Mouse (Mus musculus) bone marrow, adult 2 months (tissue): ENCODE measurements around the gene Kctd8. TPM values are rescaled to one million over a fixed set of nuclear protein-coding genes. Genes with fewer than 3 reads are reported as not detected.

Experiments
- H3K27ac ChIP-seq: fragments of 200-500 bp; 2 replicates; pipeline ENCODE4 v1.5.1; 2012; ENCODE audit warnings: low read depth, mild to moderate bottlenecking, control low read depth, inconsistent platforms, low read length; ENCODE audit not compliant: control insufficient read depth, poor library complexity, insufficient read depth
- H3K4me1 ChIP-seq: fragments of 200-500 bp; 2 replicates; pipeline ENCODE4 v1.6.1; 2011; ENCODE audit warnings: low read length; ENCODE audit not compliant: control insufficient read depth, insufficient read depth
- H3K4me3 ChIP-seq: fragments of 200-500 bp; replicated peaks from 2 replicates; pipeline ENCODE3; 2011; ENCODE audit warnings: mild to moderate bottlenecking, low read depth, low read length, control low read depth; ENCODE audit not compliant: control insufficient read depth
- CTCF ChIP-seq: fragments of 200-500 bp; IDR thresholded peaks from 2 replicates; pipeline ENCODE4 v1.5.1; 2011; ENCODE audit warnings: low read length, control low read depth; ENCODE audit not compliant: control insufficient read depth, insufficient read depth
- POLR2A ChIP-seq: fragments of 200-500 bp; IDR thresholded peaks from 2 replicates; pipeline ENCODE4 v1.6.1; 2011; ENCODE audit warnings: low read depth, mild to moderate bottlenecking, control low read depth, low read length, borderline replicate concordance; ENCODE audit not compliant: control insufficient read depth
- WGBS: fragments of 180-500 bp; shearing (Covaris S2); methylation state at CpG from one replicate; pipeline ENCODE4 v1.1.7; 2018; 5-methylcytosine and 5-hydroxymethylcytosine counted together
- polyA plus RNA-seq: library from polyadenylated mRNA; stranded (reverse); fragments of >200 nt; gene quantifications from 2 replicates; pipeline ENCODE4 v1.2.4, GENCODE M21; 2011; ENCODE audit warnings: low replicate concordance; ENCODE audit not compliant: missing spikeins, insufficient read depth, insufficient read length

Gene Kctd8
- polyA plus RNA-seq, 1 experiment = not detected

DNA sequence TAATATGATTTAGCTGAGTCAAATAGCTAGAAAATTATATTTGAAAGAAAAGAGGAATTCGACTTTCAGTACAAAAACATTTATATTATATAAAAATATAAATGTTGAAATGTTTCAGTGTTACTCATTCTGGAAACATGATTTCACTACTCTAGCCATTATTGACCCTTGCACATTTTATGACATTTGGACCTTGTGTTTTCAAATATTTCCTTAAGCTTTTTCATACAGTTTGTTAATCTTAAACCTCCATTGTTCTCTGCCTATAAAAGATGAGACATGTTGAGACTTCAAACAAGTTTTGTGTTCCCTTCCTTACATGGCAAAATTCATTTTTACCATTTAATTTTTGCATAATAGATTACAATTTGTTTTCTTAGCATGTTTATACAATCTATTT is 118.9 kb downstream of the Kctd8 start:
- no peaks in the 10 kb centered on the region for H3K4me1 ChIP-seq
- 64% methylated on average over 1 of the region's 1 CpGs for WGBS
- no peak overlapping the region for H3K27ac ChIP-seq

DNA sequence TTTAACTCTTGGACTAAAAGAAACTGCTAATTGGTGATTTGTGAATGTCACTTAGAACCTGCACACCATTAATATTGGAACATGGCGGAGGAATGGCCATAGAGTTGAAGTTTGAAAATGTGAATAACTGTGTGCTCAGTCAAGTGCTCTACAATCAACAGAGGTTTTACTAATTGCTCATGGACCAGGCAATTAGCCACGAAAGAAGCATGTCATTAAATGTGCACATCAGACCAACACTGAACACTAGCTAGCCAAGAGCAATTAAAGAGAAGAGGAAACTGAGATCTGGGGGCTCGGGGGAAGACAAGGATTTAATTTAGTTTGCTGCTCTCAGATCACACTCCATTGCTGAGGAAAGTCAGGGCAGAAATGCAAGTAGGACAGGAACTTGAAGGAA is 126.3 kb downstream of the Kctd8 start:
- Histone ChIP-seq H3K4me1 (no peaks in the 10 kb centered on the region), H3K4me3 (no peak overlapping the region), H3K27ac (no peak overlapping the region)
- no peak for TF ChIP-seq CTCF
- no peak for TF ChIP-seq POLR2A
- WGBS = 72% methylated on average over 3 of the region's 3 CpGs

More for the DNA sequence above, 118.9 kb downstream of the Kctd8 start:
- H3K4me3 ChIP-seq = no peak overlapping the region
- TF ChIP-seq POLR2A (no peak), CTCF (no peak)

DNA sequence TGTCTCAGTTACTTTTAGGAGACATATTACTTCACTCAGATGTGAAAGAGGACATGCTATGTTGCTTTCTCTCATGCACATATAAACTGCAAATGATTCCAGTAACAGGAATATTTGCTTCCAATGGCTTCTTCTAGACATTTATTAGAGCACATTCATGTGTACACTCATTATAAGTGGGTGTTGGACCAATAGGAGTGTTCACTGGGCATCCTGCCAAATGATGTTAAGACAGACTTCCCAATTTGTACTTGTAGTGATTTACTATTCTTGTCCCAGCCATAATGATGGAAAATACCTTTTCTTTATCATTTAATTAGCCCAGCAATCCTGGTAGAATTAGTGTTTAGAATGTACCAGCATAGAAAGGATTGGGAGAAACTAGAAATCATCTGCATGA is 132.1 kb downstream of the Kctd8 start:
- Histone ChIP-seq H3K4me1 (no peaks in the 10 kb centered on the region), H3K4me3 (no peak overlapping the region), H3K27ac (no peak overlapping the region)
- TF ChIP-seq CTCF = no peak
- TF ChIP-seq POLR2A = no peak

DNA sequence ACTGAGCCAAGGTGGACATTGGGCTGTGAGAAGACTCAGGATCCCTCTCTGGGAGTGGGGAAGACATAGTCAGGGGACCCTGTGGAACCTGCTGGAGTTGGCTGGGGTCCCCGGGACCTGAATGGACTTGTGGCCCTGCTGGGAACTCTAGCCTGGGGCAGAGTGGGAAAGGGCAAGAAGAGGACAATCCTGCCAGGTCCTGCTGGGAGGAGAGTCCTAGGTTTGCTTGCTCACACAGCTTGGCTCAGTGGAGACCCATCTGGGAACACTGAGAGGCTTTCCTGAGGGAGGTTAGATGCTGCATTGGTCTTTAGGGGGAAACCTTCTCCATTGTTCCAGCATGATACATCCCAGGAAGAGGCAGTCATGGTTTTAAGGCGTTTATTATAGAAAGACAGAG is 133.8 kb downstream of the Kctd8 start:
- WGBS = 42% methylated on average over 2 of the region's 2 CpGs

DNA sequence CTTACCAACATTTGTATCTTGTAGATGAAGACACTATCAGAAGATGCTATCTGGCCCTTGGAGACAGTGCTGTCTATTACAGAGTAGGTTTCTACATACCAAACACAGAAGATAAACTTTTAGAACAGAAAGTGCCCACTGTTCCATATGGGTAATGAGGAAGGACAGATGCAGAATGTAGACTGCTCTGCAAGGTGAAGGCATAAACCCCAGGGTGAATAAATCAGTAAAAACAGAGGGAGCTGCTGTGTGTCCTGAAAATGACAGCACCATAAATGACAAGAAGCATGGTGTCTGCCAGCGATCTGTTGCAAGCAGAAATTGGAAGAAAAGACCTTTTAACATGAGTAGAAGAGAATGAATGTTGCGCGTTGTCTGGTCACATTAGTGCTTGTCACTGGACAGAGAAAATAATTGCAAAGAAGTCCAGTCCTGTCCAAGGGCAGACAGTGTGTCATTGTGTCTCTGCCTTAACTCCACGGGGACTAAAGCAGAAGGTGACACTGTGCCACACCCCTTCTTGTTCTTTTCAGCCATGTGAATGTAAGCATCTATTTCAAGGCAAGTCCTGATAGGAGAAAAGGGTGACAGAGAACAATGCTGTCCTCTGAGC is 181.5 kb downstream of the Kctd8 start:
- Histone ChIP-seq H3K4me3 (no peak overlapping the region), H3K4me1 (no peaks in the 10 kb centered on the region), H3K27ac (no peak overlapping the region)
- WGBS = 87% methylated on average over 4 of the region's 4 CpGs
- TF ChIP-seq CTCF (no peak), POLR2A (no peak)

More for the DNA sequence above, 133.8 kb downstream of the Kctd8 start:
- Histone ChIP-seq H3K27ac (no peak overlapping the region), H3K4me3 (no peak overlapping the region), H3K4me1 (no peaks in the 10 kb centered on the region)
- TF ChIP-seq POLR2A (no peak), CTCF (no peak)

DNA sequence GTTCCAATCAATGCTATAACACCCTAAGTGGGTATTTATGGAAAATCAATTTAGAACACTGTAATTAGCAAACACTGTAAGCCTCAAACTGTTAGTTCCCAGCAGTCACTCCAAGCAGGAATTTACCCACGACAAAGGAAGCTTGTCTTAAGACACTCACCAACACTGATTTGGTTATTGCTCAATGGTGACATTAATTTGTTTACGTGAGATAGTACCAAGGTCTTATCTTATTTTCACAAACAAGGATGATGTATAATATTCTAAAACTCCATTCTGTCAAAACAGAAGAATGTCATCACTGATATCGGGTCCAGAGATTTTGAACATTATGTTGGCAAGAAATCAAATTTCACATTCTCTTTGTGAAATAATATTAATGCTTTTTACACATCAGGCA is 185.0 kb downstream of the Kctd8 start:
- WGBS = 61% methylated on average over 3 of the region's 3 CpGs
- no peak overlapping the region for H3K27ac ChIP-seq
- no peak overlapping the region for H3K4me3 ChIP-seq
- no peaks in the 10 kb centered on the region for H3K4me1 ChIP-seq
- TF ChIP-seq CTCF (no peak), POLR2A (no peak)

DNA sequence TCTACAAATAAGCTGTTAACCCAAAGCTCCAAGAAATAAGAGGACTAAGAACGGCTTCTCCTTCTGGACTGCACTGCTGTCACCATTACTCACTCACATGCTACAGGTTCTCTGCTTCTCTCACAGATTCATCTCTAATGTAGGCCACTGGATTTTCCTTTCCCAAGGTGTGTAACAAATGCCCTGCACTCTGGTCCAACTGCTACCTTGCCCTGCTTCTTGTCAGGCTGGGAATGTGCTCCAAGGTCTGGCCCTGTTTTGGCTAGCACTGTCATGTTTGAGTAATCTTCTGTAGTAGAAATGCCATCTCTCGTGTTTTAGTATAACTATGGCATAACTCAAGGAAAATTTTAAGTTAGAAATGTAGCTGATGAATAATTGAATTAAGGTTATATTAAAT is 195.7 kb downstream of the Kctd8 start:
- no peak overlapping the region for H3K4me3 ChIP-seq
- 86% methylated on average over 2 of the region's 2 CpGs for WGBS
- H3K4me1 ChIP-seq = no peaks in the 10 kb centered on the region
- no peak for TF ChIP-seq CTCF
- TF ChIP-seq POLR2A = no peak
- H3K27ac ChIP-seq = no peak overlapping the region

DNA sequence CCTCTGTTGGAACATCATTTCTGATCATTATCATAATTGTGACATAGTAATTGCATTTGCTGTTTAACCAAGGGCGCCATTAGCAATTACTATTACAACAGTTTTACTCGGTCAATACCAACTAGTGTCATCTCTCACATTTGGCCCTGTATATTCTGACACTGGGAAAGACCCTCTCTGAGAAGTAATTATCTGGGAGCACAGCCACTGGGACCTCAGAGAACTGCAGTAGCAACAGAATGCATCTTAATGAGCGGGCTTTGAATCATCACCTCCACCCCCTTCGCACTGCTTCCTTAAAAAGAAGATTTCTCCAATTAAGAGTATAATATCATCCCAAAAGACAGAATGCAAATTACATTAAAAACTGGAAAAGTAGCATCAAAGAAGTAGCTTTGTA is 200.4 kb downstream of the Kctd8 start:
- 83% methylated on average over 4 of the region's 4 CpGs for WGBS
- Histone ChIP-seq H3K27ac (no peak overlapping the region), H3K4me3 (no peak overlapping the region), H3K4me1 (no peaks in the 10 kb centered on the region)
- TF ChIP-seq POLR2A (no peak), CTCF (no peak)

DNA sequence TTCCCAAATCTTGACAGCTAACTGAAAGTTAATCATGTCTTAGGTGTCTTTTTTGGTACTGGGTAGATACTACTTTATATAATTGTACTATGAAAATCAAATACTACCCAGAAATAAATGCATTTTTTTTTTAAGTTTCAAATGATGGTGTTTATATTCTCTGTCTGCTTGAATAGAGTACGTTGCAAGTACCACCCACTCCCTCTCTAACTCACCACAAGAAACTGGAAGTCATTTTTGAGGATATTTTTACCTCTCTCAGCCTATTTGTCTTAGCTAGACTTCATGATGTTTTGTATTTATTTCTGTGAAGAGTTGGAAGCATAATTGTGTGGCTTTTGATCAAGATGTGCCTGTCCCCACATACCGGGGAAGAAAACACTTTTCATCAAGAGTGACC is 232.8 kb downstream of the Kctd8 start:
- WGBS = 59% methylated on average over 2 of the region's 2 CpGs

More for the DNA sequence above, 232.8 kb downstream of the Kctd8 start:
- TF ChIP-seq CTCF = no peak
- TF ChIP-seq POLR2A = no peak
- Histone ChIP-seq H3K4me3 (no peak overlapping the region), H3K4me1 (no peaks in the 10 kb centered on the region), H3K27ac (no peak overlapping the region)
